Mouse (Mus musculus) layer of hippocampus, adult 11-12 months (tissue): ENCODE results near the gene Pecam1.

Source experiments
- DNase-seq: peaks from one replicate; pipeline ENCODE4 v3.0.0; 2022; ENCODE audit warnings: low spot score

Pecam1 gene

GRCm38 (mm10) chr11:106688375-106688774, 62.1 kb downstream of the Pecam1 start:
- DNase-seq = no peak

DNA sequence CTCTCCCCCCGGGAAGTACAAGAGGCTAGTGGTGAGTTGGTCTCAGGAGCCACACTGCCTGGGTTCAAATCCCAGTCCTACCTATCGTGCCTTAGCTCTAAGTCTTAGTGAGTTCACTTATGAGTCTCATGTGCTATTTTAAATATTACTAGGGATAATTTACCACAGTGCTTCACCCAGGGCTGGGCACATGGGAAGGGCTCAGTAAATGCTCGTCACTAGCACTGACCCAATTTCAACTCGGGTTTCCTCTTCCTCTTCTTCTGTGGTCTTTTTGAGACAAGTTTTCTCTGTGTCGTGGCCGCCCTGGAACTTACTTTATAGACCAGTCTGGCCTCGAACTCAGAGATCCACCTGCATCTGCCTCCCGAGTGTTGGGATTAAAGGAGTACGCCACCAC, 63.1 kb downstream of the Pecam1 start:
- no peak for DNase-seq

DNA sequence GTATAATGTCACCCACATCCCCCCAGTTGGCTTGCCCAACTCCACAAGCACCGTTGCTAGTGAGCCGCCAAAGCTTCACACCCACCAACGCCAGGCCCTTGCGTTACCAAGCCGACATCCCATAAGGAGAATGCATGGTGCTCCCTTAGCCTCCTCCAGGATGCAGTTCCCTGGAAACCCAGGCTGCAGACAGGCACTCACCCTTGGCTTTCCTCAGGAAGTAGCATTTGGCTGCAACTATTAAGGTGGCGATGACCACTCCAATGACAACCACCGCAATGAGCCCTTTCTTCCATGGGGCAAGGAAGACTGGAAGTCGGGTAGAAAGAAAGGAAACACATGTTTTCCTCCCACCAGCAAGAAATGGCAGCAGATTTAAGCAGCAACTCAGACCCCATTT, 66.4 kb downstream of the Pecam1 start:
- no peak for DNase-seq

DNA sequence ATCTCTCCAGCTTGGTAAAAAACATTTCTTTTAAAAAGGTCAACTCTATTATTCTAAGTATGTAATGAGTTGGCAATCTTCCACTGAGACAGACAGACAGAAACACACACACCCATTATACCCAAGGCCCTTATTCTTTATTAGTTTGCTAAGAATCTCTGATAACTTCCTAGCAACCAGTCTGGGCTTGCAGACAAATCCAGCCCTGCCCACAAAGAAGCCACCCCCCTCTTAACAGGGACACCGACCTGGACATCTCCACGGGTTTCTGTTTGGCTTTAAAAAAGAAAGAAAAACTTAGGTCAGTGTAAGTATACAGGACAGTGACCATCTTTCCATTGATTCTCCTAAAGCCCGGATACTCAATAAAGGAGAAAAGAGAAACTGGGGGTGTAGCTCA, 67.1 kb downstream of the Pecam1 start:
- no peak for DNase-seq

- DNase-seq = no peak
Observed at GRCm38 (mm10) chr11:106681138-106681537, 69.3 kb downstream of the Pecam1 start.

DNA sequence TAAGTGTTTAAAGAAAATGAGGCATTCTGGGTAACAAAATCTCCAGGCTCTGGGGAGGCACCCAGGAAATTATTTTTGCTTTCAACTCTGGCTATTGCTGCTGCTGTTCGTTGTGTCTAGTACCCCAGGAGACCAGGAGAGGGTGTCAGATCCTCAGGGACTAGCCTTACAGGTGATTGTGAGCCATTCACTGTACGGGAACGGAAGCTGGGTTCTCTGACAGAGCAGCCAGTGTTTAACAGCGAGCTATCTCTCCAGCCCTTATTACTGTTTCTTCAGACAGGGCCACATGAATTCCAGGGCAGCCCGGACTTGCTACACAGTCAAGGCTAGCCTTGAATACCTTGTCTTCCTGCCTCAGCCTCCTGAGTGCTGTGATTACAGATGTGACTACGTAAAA, 70.6 kb downstream of the Pecam1 start:
- peak; percentile 30 for DNase-seq

- peak; percentile 83 for DNase-seq
Observed at GRCm38 (mm10) chr11:106677910-106678591, 72.4 kb downstream of the Pecam1 start.

- no peak for DNase-seq
Observed at GRCm38 (mm10) chr11:106677331-106677730, 73.1 kb downstream of the Pecam1 start.

- DNase-seq = no peak
Observed at GRCm38 (mm10) chr11:106675875-106676274, 74.6 kb downstream of the Pecam1 start.

DNA sequence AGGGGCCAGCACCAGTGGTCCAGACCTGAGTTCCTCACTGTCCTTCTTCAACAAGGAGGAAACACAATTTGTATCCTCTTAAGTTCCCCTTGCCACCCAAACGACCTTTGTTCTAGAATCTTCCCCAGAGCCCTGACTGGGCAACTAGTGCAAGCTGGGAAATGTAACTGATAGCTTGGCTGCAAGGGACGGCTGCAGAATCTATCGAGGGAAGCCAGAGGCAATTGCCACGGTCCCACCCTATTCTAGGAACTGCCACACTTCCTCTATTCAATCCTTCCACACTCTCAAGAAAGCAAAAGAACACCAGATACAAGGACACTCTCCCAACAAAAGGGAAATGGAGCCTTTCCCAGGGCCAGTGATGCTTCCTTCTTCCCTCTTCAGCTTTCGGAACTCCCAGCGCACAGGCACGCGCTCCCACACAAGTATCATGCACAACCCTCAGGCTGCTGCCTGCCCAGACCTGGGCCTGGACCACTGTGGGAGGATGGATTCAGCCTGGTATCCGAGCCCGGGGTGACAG, 75.2 kb downstream of the Pecam1 start:
- DNase-seq = peak; percentile 31

- DNase-seq = peak; percentile 55
Observed at GRCm38 (mm10) chr11:106674612-106675153, 75.7 kb downstream of the Pecam1 start.

DNA sequence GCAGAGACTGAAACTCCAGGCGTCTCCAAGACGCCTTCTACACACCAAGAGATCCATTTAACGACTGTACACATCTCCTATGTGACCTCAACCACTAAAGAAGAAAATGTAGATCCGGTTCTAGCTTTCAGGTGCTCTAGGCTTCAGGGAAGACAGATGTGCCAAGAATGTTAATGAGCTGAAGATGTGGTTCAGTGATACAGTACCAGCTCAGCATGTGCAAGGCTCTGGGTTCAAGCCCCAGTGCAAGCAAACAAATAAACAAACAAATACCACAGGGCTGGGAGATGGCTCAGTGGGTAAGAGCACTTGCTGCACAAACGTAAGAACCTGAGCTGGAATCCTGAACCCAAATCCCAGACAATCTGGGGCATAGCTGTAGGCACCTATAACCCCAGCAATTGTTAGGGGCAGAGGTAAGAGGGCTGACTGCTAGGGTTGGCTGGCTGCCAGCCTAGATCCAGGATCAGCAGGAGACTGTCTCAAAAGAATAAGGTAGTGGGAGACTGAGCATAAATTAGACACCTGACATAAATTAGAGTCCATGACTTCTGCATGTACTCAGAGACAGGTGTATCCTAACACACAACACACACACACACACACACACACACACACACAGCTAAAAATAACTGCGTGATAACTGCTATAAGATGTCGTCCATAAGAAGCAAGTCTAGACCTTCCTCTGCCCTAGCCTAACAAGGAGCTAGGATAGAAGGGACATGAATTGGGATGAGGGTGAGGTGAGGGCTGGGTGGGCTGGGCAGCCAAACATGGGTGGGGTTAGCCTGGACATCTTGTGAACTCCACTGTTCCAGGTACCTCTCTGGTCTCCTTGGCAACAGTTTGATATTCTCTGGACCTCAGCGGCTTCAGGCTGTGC, 76.5 kb downstream of the Pecam1 start:
- DNase-seq = no peak

- DNase-seq = no peak
Observed at GRCm38 (mm10) chr11:106672919-106673505, 77.4 kb downstream of the Pecam1 start.

DNA sequence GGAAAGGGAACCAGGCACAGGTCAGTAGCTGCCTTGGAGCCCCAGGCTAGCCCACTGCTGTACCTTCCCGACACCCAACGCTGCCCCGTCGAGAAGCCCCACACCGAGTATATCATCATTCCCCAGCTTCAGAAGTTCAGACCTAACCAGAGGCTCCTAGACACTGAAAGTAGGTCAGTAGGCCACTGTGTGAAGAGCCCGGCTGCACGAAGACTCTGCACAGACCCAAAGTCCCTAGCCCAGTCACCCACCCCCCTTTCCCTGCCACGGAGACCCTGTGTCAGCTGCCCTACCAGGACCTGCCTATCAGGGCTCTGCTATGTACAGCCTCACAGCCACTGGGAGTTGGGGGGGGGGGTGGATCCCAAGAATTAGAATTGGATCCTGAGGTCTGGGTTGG, 78.6 kb downstream of the Pecam1 start:
- DNase-seq = no peak

DNA sequence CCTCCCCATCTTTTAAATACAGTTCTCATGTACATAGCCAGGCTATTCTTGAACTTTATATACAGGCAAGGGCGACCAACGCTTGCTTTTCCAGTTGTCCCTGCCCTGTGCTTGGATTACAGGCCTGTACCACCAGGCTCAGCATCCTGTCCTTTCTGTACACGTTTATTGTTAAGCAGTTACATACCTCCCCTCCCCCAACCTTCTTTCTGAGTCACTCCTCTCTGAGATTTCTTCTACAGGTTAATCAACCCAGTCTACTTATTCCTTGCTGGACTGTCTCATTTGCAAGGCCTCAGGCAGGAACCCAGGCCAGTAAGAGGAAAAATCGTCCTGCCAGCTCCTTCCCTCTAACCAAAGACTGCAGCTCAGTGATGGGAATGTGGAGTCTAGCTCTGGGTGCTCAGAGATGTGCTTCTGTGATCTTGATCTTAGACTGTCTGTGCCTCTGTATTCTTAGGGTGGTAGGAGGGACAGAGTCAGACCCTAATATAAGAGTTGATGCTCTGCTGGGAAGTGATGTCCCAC, 79.4 kb downstream of the Pecam1 start:
- no peak for DNase-seq

DNA sequence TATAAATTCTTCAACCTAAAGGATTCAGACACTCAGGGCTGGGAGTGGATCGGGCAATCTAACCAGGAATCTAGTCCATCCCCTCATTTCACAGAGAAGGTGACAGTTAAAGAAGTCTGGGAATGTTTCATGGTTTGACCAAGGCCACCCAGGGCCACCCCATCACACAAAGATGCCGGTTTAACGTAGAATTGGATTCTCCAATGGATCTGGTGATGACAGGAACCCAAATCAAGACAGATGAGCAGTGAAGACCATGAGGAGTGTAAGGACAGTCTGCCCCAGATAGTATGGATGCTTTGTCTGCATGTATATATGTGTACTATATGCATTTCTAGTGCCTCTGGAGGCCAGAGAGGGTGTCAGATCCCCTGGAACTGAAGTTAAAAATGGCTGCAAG, 80.2 kb downstream of the Pecam1 start:
- DNase-seq = no peak

DNA sequence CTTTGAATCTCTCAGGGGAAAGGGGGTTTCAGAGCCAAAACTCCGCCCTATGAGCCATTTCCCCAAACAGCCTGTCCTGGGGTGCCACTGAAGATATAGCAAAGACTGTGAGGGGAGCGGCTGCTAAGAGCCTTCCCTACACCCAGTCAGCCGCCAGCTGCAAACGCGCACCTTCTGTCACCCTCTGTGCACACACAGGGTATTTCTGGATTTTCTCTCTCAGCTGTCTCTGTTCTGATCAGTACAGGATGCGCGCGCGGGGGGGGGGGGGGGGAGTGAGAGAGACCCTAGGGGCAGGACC, 80.6 kb downstream of the Pecam1 start:
- no peak for DNase-seq

DNA sequence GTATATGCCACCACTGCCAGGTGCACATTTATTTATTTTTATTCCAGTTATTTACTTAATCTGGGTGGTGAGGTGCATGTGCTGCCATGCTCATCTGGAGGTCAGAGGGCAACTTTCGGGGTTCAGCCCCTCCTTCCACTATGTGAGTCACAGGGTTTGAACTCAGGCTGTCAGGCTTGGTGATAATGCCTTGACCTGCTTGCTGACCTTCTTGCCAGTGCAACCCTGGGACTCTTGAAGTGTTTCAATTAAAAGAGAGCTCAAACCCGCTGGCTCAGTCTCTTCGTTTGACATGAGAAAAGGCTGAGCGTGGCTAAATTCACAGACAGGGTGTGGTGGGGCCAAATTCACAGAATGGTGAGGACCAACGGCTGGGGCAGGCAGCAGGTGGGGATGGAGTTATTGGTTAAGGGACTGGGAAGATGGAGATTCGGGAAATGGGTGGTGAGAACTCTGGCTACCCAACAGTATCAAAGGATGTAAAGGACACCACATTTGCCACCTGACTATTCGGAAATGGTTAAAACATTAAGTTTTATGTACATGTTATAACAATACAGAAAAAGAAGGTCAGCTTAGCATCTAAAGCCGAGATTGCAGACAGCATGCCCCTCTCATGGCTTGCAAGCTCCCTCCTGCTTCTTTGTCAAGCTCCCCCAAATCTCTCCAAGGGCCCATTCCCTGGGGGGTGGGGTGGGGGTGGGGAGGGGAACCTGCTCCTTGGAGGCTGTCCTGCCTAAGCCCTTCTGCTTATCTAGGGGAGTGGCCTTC, 81.1 kb downstream of the Pecam1 start:
- no peak for DNase-seq

GRCm38 (mm10) chr11:106668336-106668735, 82.1 kb downstream of the Pecam1 start:
- no peak for DNase-seq

- no peak for DNase-seq
Observed at GRCm38 (mm10) chr11:106667855-106668254, 82.6 kb downstream of the Pecam1 start.

DNA sequence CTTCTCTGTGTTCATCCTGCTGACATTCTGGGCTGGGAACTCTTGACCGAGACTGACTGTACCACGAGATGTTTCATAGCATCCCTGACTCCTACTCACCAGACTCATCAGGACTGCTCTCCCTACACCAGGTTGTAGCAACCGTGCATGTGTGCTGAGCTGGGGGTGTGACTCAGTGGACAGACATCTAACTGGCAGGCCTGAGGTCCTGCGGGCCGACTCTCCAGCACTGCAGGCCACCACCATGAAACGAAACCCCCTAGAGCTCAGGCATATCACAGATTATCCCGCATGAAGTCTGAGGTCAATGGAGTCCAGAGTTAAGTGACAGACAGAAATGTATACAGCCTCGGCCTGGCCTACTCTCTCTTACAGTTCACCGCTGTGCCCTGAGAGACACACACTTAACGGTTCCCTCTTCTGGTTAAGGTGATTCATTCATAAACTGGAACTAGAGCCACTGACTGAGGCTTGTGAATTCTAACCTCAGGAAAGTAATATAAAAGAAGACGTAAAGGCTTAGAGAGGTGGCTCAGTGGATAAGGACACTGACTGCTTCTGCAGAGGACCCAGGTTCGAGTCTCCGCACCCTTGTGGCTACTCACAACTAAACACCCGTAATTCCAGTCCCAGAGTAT, 83.8 kb downstream of the Pecam1 start:
- DNase-seq = no peak
